Mouse (Mus musculus) erythroblast, embryonic 14.5 days (primary cell): ENCODE measurements around the gene Ltbp1. TPM values are rescaled to one million over a fixed set of nuclear protein-coding genes. Genes with fewer than 3 reads are reported as not detected.

Source experiments
- H3K27me3 ChIP-seq: 2 replicates; pipeline ENCODE4 v1.6.1; 2012; ENCODE audit warnings: inconsistent platforms; ENCODE audit not compliant: control insufficient read depth
- H3K36me3 ChIP-seq: 2 replicates; pipeline ENCODE4 v1.6.1; 2012; ENCODE audit warnings: mild to moderate bottlenecking, inconsistent platforms; ENCODE audit not compliant: control insufficient read depth
- H3K4me1 ChIP-seq: 2 replicates; pipeline ENCODE4 v1.6.1; 2012; ENCODE audit warnings: inconsistent platforms; ENCODE audit not compliant: control insufficient read depth
- H3K4me3 ChIP-seq: replicated peaks from 2 replicates; pipeline ENCODE3; 2012; ENCODE audit warnings: moderate library complexity, mild to moderate bottlenecking, inconsistent platforms
- H3K9me3 ChIP-seq: 2 replicates; pipeline ENCODE4 v1.6.1; 2012; ENCODE audit warnings: low read length, inconsistent platforms, mixed read lengths; ENCODE audit not compliant: control insufficient read depth
- GATA1 ChIP-seq: IDR thresholded peaks from 2 replicates; pipeline ENCODE4 v1.6.1; 2012; ENCODE audit warnings: low read length, inconsistent platforms, mixed read lengths
- TAL1 ChIP-seq: IDR thresholded peaks from 3 replicates; pipeline ENCODE4 v1.6.1; 2012; ENCODE audit warnings: low read length, inconsistent platforms, mixed read lengths
- polyA plus RNA-seq: library from polyadenylated mRNA; stranded (reverse); fragments of >175 nt; gene quantifications from 2 replicates; pipeline ENCODE4 v1.2.3, GENCODE M21; 2012

Ltbp1 gene
- polyA plus RNA-seq, 1 experiment = 0.06 TPM

GRCm38 (mm10) chr17:75014601-75015356 is 9.4 kb downstream of the Ltbp1 start:
- Histone ChIP-seq H3K36me3 (no peaks in the 10 kb centered on the region), H3K27me3 (no peaks in the 10 kb centered on the region), H3K4me1 (peaks cover 2% of the 10 kb centered on the region; the same call in 1 of the 2 replicates), H3K4me3 (no peak overlapping the region), H3K9me3 (no peaks in the 10 kb centered on the region)
- TF ChIP-seq TAL1 (no peak), GATA1 (no peak)

- H3K9me3 ChIP-seq = no peaks in the 10 kb centered on the region
- no peak overlapping the region for H3K4me3 ChIP-seq
- TF ChIP-seq GATA1 = no peak
- TF ChIP-seq TAL1 = no peak
- no peaks in the 10 kb centered on the region for H3K36me3 ChIP-seq
- no peaks in the 10 kb centered on the region for H3K27me3 ChIP-seq
- peaks cover 2% of the 10 kb centered on the region; the same call in 1 of the 2 replicates for H3K4me1 ChIP-seq
These were observed 10.2 kb downstream of the Ltbp1 start for GRCm38 (mm10) chr17:75015546-75015945.

- Histone ChIP-seq H3K9me3 (no peaks in the 10 kb centered on the region), H3K36me3 (no peaks in the 10 kb centered on the region), H3K27me3 (no peaks in the 10 kb centered on the region), H3K4me1 (no peaks in the 10 kb centered on the region), H3K4me3 (no peak overlapping the region)
- no peak for TF ChIP-seq TAL1
- TF ChIP-seq GATA1 = no peak
These were observed 12.1 kb downstream of the Ltbp1 start for GRCm38 (mm10) chr17:75017423-75017822.

- Histone ChIP-seq H3K36me3 (no peaks in the 10 kb centered on the region), H3K4me1 (no peaks in the 10 kb centered on the region)
- TF ChIP-seq GATA1 (no peak), TAL1 (no peak)
These were observed 12.8 kb downstream of the Ltbp1 start for GRCm38 (mm10) chr17:75018142-75018541.

GRCm38 (mm10) chr17:75020026-75020425 is 14.7 kb downstream of the Ltbp1 start:
- Histone ChIP-seq H3K27me3 (no peaks in the 10 kb centered on the region), H3K4me3 (no peak overlapping the region), H3K36me3 (no peaks in the 10 kb centered on the region), H3K4me1 (no peaks in the 10 kb centered on the region), H3K9me3 (no peaks in the 10 kb centered on the region)
- TF ChIP-seq TAL1 = no peak
- no peak for TF ChIP-seq GATA1

More at GRCm38 (mm10) chr17:75018142-75018541, 12.8 kb downstream of the Ltbp1 start:
- H3K4me3 ChIP-seq = no peak overlapping the region
- no peaks in the 10 kb centered on the region for H3K9me3 ChIP-seq
- H3K27me3 ChIP-seq = no peaks in the 10 kb centered on the region

- Histone ChIP-seq H3K4me1 (no peaks in the 10 kb centered on the region), H3K27me3 (no peaks in the 10 kb centered on the region), H3K9me3 (no peaks in the 10 kb centered on the region), H3K4me3 (no peak overlapping the region), H3K36me3 (no peaks in the 10 kb centered on the region)
- no peak for TF ChIP-seq TAL1
- TF ChIP-seq GATA1 = no peak
These were observed 15.3 kb downstream of the Ltbp1 start for GRCm38 (mm10) chr17:75020619-75021018.

- Histone ChIP-seq H3K36me3 (no peaks in the 10 kb centered on the region), H3K9me3 (no peaks in the 10 kb centered on the region), H3K4me3 (no peak overlapping the region), H3K27me3 (no peaks in the 10 kb centered on the region), H3K4me1 (no peaks in the 10 kb centered on the region)
- no peak for TF ChIP-seq GATA1
- TF ChIP-seq TAL1 = no peak
These were observed 22.2 kb downstream of the Ltbp1 start for GRCm38 (mm10) chr17:75027358-75028131.

GRCm38 (mm10) chr17:75033356-75033755 is 28.0 kb downstream of the Ltbp1 start:
- H3K27me3 ChIP-seq = no peaks in the 10 kb centered on the region

More at GRCm38 (mm10) chr17:75033356-75033755, 28.0 kb downstream of the Ltbp1 start:
- H3K9me3 ChIP-seq = no peaks in the 10 kb centered on the region
- TF ChIP-seq TAL1 (no peak), GATA1 (no peak)
- no peaks in the 10 kb centered on the region for H3K36me3 ChIP-seq
- H3K4me1 ChIP-seq = no peaks in the 10 kb centered on the region
- no peak overlapping the region for H3K4me3 ChIP-seq
